Mouse (Mus musculus): ENCODE measurements around the gene Sim1.

Sim1 gene

GRCm38 (mm10) chr10:50894170-50894991 is at the start of gene Sim1:
TSS of gene Sim1 (plus strand) at chr10:50894754.
- WGBS: 1% methylated on average over 62 of the region's 62 CpGs

GRCm38 (mm10) chr10:50868202-50868601 is 26.4 kb upstream of the Sim1 start:
- 58% methylated on average over 4 of the region's 4 CpGs for WGBS

GRCm38 (mm10) chr10:50876952-50877351 is 17.6 kb upstream of the Sim1 start:
- WGBS: 90% methylated on average over 5 of the region's 5 CpGs

- 40% methylated on average over 2 of the region's 2 CpGs for WGBS
Measured at GRCm38 (mm10) chr10:50881476-50882069, 13.0 kb upstream of the Sim1 start.

GRCm38 (mm10) chr10:50882366-50882765 is 12.2 kb upstream of the Sim1 start:
- 92% methylated on average over 2 of the region's 2 CpGs for WGBS

- 72% methylated on average over 4 of the region's 4 CpGs for WGBS
Measured at GRCm38 (mm10) chr10:50886305-50886704, 8.2 kb upstream of the Sim1 start.

GRCm38 (mm10) chr10:50890621-50891020 is 3.9 kb upstream of the Sim1 start:
- 29% methylated on average over 6 of the region's 6 CpGs for WGBS

GRCm38 (mm10) chr10:50891876-50892711 is 2.5 kb upstream of the Sim1 start:
- WGBS: 3% methylated on average over 26 of the region's 26 CpGs

- WGBS: 8% methylated on average over 15 of the region's 15 CpGs
Measured at GRCm38 (mm10) chr10:50892751-50893320, 1.7 kb upstream of the Sim1 start.

- 8% methylated on average over 10 of the region's 10 CpGs for WGBS
Measured at GRCm38 (mm10) chr10:50893546-50893945, 1.0 kb upstream of the Sim1 start.

GRCm38 (mm10) chr10:50895091-50895790 is 687 bp downstream of the Sim1 start:
- 2% methylated on average over 44 of the region's 44 CpGs for WGBS

- WGBS: 9% methylated on average over 21 of the region's 21 CpGs
Measured at GRCm38 (mm10) chr10:50895881-50896766, 1.6 kb downstream of the Sim1 start.

- 8% methylated on average over 3 of the region's 3 CpGs for WGBS
Measured at GRCm38 (mm10) chr10:50896767-50897390, 2.3 kb downstream of the Sim1 start.

- 5% methylated on average over 32 of the region's 32 CpGs for WGBS
Measured at GRCm38 (mm10) chr10:50897530-50898471, 3.2 kb downstream of the Sim1 start.

GRCm38 (mm10) chr10:50898621-50899020 is 4.1 kb downstream of the Sim1 start:
- 22% methylated on average over 2 of the region's 2 CpGs for WGBS

- WGBS: 4% methylated on average over 21 of the region's 21 CpGs
Measured at GRCm38 (mm10) chr10:50899846-50900745, 5.5 kb downstream of the Sim1 start.

- WGBS: 2% methylated on average over 42 of the region's 42 CpGs
Measured at GRCm38 (mm10) chr10:50900746-50901600, 6.4 kb downstream of the Sim1 start.

Measured in cerebral cortex, adult 2 months (tissue).